Mouse (Mus musculus): ENCODE results near the gene Tnnt2.

Gene Tnnt2

GRCm38 (mm10) chr1:135854591-135855343, 18.6 kb downstream of the Tnnt2 start:
- no peak for DNase-seq (ENCODE audit: low read depth, low spot score)

- no peak for DNase-seq (ENCODE audit: low read depth, low spot score)
These were observed 19.2 kb downstream of the Tnnt2 start for GRCm38 (mm10) chr1:135855344-135855687.

DNA sequence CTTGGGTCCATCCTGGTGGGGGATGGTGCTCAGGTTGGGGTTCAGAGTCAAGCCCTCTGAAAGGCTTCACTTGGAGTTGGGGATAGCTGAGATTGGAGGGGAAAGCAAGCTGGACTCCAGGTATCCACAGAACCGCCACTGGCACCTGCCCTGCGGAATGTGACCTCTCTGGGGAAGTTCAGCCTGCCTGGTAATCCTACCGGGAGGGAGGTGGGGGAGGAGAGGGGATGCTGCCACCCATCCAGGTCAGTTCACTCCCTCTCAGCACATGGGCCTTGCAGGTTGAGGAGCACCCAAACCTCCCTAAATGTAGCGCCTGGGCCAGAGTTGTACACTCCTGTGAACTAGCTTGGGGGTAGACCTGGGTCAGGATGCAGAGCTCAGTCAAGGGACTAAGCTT, 19.9 kb downstream of the Tnnt2 start:
- no peak for DNase-seq (ENCODE audit: low read depth, low spot score)

- DNase-seq (ENCODE audit: low read depth, low spot score) = no peak
These were observed 21.1 kb downstream of the Tnnt2 start for GRCm38 (mm10) chr1:135857137-135857775.

GRCm38 (mm10) chr1:135858533-135858932, 22.4 kb downstream of the Tnnt2 start:
- no peak for DNase-seq (ENCODE audit: low read depth, low spot score)

DNA sequence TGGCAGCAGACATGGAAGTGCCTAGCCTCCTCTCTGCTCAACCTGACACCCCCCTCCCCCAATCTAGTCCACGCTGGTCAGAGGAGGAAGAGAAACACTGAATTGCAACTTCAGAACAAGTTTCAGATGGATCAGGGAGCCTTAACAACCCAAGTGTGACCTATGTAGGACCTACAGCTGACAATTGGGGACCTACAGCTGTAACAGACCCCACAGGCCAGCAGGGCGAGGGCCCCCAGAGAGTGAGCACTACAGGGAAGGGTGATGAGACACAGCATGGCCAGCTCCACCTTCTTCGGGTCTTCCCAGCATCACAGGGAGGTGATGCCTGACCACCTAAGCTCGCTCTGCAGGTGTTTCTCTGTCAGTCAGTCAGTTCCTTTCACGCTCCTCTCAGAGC, 24.9 kb downstream of the Tnnt2 start:
- no peak for DNase-seq (ENCODE audit: low read depth, low spot score)

DNA sequence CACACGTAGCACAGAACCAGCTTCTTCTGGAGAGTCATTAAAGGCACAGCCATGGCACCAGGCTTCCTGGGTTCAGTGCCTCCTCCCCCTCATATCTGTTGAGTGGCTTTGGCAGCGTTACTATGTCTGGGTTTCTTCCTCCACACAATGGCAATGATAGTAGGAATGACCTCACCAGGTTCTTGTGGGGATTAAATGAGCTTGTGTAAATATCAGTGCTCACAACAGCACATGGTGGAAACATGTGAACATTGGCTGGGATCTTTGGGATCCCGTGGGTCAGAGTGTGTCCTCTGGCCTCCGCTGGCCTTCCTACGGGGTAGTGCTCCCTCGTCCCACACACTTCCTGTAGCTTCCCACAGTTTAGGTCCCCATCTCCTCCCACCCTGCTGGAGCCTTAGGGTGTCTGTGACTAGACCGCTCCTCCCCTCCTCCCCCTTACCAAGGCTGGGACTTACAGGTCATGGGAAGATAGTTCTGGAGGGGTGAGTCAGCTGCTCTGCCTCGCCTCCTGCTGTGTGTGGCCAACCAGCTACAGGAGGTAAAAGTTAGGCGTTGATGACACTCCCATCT, 25.9 kb downstream of the Tnnt2 start:
- DNase-seq (ENCODE audit: low read depth, low spot score) = no peak

GRCm38 (mm10) chr1:135862561-135862960, 26.4 kb downstream of the Tnnt2 start:
- no peak for DNase-seq (ENCODE audit: low read depth, low spot score)

- DNase-seq (ENCODE audit: low read depth, low spot score) = no peak
These were observed 27.7 kb downstream of the Tnnt2 start for GRCm38 (mm10) chr1:135863786-135864335.

- DNase-seq (ENCODE audit: low read depth, low spot score) = no peak
These were observed 28.7 kb downstream of the Tnnt2 start for GRCm38 (mm10) chr1:135864830-135865229.

- DNase-seq (ENCODE audit: low read depth, low spot score) = peak; percentile 36
These were observed 29.5 kb downstream of the Tnnt2 start for GRCm38 (mm10) chr1:135865518-135866194.

- DNase-seq (ENCODE audit: low read depth, low spot score) = no peak
These were observed 32.4 kb downstream of the Tnnt2 start for GRCm38 (mm10) chr1:135868570-135868969.

DNA sequence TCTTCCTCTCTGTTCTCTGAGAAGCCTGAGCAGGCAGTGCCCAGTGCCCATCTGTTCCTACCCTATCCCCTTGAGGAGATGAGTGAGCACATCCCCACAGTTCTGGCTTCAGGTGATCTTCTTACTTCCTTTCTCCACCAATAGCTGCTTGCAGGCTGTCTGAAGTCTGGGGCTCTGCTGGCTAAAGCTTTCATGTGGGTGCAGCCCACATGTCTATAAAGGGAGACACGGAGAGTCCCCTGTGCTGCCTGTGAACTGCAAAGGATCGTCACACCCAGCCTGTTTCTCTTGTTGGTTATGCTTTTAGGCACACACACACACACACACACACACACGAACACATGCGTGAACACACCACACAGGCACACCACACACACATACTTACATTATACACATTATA, 36.8 kb downstream of the Tnnt2 start:
- peak; percentile 56 for DNase-seq (ENCODE audit: low read depth, low spot score)

GRCm38 (mm10) chr1:135877248-135877647, 41.1 kb downstream of the Tnnt2 start:
- DNase-seq (ENCODE audit: low read depth, low spot score) = no peak

DNA sequence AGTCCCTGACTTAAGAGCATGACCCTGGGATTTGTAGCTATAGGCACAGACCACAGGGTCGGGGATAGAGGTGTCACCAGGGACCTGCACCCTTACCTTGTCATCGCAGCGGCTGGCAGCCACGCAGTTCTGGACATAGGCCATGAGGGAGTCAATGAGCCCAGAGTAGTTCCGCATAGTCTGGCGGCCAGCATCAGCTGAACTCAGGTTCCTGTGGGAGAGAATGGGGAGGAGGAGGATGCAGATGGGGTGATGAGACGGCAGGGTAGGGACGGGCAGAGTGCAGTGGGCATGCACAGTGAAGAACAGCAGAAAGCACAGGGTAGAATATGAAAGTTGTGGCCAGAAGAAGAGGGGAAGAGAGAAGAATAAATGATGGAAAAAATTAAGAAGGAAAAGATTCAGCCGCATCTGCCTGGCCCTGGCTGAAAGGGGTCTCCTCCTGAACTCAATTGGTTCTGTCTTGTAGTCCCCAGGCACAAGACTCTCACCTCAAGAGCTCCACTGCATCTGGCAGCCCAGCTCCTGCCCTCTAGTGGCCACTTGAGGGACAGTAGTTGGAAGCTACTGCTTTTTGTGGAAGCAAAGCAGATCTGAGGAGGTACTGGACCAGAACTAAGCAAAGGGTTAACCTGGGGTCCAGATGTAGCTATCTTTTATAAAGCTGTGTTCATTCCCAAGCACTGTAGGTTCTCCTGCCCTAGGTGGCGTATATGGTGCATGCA, 46.4 kb downstream of the Tnnt2 start:
- no peak for DNase-seq (ENCODE audit: low read depth, low spot score)

DNA sequence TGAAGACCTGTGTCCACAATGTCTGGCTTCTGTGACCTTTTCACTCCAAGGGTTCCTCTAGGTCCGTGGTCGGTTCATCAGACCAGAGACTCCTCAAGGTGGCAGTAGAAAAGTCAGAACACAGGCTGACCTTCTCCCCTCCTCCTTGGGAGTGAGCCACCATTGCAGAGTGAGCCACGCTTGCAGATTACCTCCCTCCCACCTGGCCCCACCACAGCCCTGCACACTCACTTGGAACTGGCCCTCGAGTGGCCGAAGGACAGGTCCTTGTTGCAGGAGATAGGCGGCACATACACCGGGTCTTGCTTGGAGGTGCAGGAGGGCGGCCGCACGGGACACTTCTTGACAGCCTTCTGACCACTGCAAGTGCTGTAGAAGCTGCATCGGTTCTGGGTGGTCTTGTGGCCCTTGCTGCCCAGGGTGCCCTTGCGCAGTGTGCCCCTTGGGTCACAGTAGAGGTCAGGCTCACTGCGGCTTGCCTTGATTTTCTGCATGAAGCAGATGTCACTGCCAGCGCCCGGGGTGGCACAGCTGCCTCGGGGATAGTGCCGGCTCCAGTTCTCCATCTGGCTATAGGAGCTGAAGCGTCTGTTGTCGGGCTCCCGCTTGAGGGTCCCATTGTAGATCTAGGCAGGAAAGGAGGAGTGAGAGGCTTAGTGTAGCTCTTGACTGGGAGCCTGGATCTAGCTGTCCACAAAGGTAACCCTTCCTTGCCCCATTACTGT, 53.5 kb downstream of the Tnnt2 start:
- no peak for DNase-seq (ENCODE audit: low read depth, low spot score)

GRCm38 (mm10) chr1:135891424-135892216, 55.5 kb downstream of the Tnnt2 start:
- DNase-seq (ENCODE audit: low read depth, low spot score) = no peak

DNA sequence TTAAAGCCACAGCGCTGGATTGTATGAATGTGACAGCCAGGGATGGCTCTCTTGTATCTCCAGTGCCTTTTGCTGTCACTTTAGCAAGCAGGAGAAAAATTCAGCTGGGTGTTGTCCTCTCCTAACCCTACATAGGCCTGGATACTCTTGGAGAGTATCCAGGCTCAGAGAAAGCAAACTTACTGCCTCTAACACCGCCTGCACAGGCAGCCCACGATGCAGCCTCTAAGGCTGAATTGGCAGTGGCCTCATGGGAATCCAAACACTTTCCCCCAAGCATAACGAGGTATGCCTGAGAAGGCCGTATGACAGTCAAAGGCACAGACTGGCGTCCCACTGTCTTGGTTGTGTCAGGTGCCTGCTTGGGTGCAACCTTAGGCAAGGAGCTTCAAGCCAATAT, 56.1 kb downstream of the Tnnt2 start:
- no peak for DNase-seq (ENCODE audit: low read depth, low spot score)

DNA sequence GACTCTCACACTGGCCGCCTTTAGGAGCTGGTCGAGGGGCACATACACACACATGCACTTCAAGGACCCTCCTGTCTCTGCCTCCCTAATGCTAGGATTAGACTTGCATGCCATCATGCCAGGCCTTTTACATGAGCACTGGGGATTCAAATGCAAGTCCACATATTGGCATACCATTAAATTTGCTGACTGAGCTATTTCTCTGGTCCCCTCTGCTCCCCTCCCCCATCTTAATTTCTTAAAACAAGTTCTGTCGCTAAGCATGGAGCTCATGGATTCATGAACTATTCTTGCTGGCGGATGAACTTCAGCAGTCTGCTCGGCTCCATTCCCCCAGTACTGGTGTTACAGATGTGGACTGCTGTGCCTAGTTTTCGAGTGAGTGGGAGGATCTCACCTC, 56.6 kb downstream of the Tnnt2 start:
- no peak for DNase-seq (ENCODE audit: low read depth, low spot score)

- DNase-seq (ENCODE audit: low read depth, low spot score) = no peak
These were observed 57.2 kb downstream of the Tnnt2 start for GRCm38 (mm10) chr1:135893377-135893776.

All from telencephalon, adult 2 months (tissue).